Mouse (Mus musculus) embryonic fibroblast, embryonic 13.5 days (primary cell): ENCODE data around the gene Rragd. TPM values are rescaled to one million over a fixed set of nuclear protein-coding genes. Genes with fewer than 3 reads are reported as not detected.

Source experiments
- H3K27ac ChIP-seq: 2 replicates; pipeline ENCODE4 v1.5.1; 2012; ENCODE audit warnings: low read length, control low read depth, inconsistent platforms; ENCODE audit not compliant: insufficient read depth
- H3K4me1 ChIP-seq: 2 replicates; pipeline ENCODE4 v1.6.1; 2011; ENCODE audit warnings: low read length; ENCODE audit not compliant: control insufficient read depth, insufficient read depth
- H3K4me3 ChIP-seq: 2 replicates; pipeline ENCODE4 v1.5.1; 2011; ENCODE audit warnings: mild to moderate bottlenecking, control low read depth, low read length; ENCODE audit not compliant: insufficient read depth
- CTCF ChIP-seq: IDR thresholded peaks from 2 replicates; pipeline ENCODE4 v1.5.1; 2011; ENCODE audit warnings: mild to moderate bottlenecking, control low read depth, low read length, moderate library complexity, borderline replicate concordance; ENCODE audit not compliant: insufficient read depth
- POLR2A ChIP-seq: IDR thresholded peaks from 2 replicates; pipeline ENCODE4 v1.6.1; 2011; ENCODE audit warnings: low read depth, mild to moderate bottlenecking, control low read depth, low read length, moderate library complexity
- polyA plus RNA-seq: library from polyadenylated mRNA; stranded (reverse); fragments of >200 nt; gene quantifications from 2 replicates; pipeline ENCODE4 v1.2.4, GENCODE M21; 2011; ENCODE audit warnings: low read depth; ENCODE audit not compliant: missing spikeins, insufficient read length

The Rragd gene
- polyA plus RNA-seq, 1 experiment = 3.1 TPM

DNA sequence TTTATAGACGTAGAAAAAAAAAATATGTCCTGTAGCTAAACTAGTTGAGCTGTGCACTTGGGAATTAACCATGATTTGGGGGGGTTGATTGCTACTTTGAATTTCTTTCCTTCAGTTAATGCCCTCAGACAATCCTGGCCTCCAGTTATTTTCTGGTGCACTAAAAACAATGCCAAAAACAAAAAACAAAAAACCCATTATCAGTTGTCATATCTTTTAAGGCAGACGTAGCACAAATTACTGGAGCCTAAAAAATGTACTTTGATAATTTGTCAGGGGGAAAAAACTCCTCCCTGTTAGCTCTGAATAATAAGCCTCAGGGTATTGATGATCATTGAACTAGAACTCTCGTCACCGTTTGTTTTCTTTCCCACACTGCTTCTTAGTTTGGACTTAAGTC is 49.2 kb downstream of the Rragd start:
- H3K27ac ChIP-seq = peak overlapping the region; percentile 69; the same call in 1 of the 2 replicates
- H3K4me3 ChIP-seq = peak overlapping the region; percentile 99
- TF ChIP-seq CTCF (no peak), POLR2A (no peak)
- H3K4me1 ChIP-seq = peaks cover 4% of the 10 kb centered on the region; the same call in 1 of the 2 replicates

- Histone ChIP-seq H3K4me1 (peaks cover 4% of the 10 kb centered on the region; the same call in 1 of the 2 replicates), H3K4me3 (no peak overlapping the region), H3K27ac (no peak overlapping the region)
- TF ChIP-seq POLR2A = no peak
- TF ChIP-seq CTCF = no peak
Observed at GRCm38 (mm10) chr4:33033515-33033914, 50.7 kb downstream of the Rragd start.

DNA sequence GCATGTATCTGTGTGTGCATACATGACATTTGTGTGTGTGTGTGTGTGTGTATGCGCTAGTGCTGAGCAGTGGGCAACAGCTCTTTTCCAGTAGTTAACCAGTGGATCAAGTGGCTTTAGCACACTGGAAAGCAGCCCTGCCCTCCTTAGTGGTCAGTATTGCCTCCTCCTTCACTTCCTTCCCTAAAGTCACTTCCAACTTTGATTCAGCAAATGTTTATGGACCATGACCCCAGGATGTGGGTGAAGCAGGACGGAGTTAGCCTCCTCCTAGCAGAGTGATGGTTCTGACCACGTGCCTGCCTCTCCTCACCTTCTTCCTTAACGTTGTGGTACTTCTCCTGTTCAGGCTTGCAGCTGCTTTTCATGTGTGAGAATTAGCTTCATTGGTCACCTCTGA is 57.0 kb downstream of the Rragd start:
- Histone ChIP-seq H3K4me1 (no peaks in the 10 kb centered on the region), H3K4me3 (no peak overlapping the region), H3K27ac (no peak overlapping the region)
- TF ChIP-seq CTCF (no peak), POLR2A (no peak)

- H3K27ac ChIP-seq = no peak overlapping the region
- H3K4me1 ChIP-seq = no peaks in the 10 kb centered on the region
- H3K4me3 ChIP-seq = no peak overlapping the region
- no peak for TF ChIP-seq POLR2A
- TF ChIP-seq CTCF = no peak
Observed at GRCm38 (mm10) chr4:33049601-33050000, 66.8 kb downstream of the Rragd start.

DNA sequence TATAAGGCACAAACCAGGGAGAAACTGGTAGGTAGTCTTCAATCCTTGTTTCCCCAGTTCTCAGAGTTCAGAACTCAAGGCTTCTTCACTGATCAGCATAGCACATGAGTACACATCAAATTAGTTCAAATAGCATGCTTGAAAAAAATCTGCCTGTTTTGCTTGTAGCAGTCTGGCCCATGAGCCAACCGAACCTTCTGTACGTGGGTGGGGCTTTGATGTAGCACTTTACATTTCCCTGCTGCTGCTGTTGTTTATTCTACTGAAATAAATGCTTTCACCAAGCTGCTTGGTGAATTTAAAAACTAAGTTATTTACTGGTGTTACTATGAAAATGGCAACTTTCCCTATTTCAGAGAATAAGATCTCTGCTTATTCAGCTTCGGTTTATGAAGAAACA is 69.2 kb downstream of the Rragd start:
- Histone ChIP-seq H3K27ac (no peak overlapping the region), H3K4me1 (no peaks in the 10 kb centered on the region), H3K4me3 (no peak overlapping the region)
- TF ChIP-seq CTCF = no peak
- TF ChIP-seq POLR2A = no peak

- TF ChIP-seq POLR2A = no peak
- no peak for TF ChIP-seq CTCF
- Histone ChIP-seq H3K4me1 (no peaks in the 10 kb centered on the region), H3K27ac (no peak overlapping the region), H3K4me3 (no peak overlapping the region)
Observed at GRCm38 (mm10) chr4:33052650-33053049, 69.8 kb downstream of the Rragd start.

GRCm38 (mm10) chr4:33054426-33054825 is 71.6 kb downstream of the Rragd start:
- TF ChIP-seq CTCF = no peak
- TF ChIP-seq POLR2A = no peak
- Histone ChIP-seq H3K4me1 (no peaks in the 10 kb centered on the region), H3K27ac (no peak overlapping the region), H3K4me3 (no peak overlapping the region)

GRCm38 (mm10) chr4:33056317-33056716 is 73.5 kb downstream of the Rragd start:
- Histone ChIP-seq H3K4me1 (no peaks in the 10 kb centered on the region), H3K4me3 (no peak overlapping the region), H3K27ac (no peak overlapping the region)
- TF ChIP-seq POLR2A (no peak), CTCF (no peak)

DNA sequence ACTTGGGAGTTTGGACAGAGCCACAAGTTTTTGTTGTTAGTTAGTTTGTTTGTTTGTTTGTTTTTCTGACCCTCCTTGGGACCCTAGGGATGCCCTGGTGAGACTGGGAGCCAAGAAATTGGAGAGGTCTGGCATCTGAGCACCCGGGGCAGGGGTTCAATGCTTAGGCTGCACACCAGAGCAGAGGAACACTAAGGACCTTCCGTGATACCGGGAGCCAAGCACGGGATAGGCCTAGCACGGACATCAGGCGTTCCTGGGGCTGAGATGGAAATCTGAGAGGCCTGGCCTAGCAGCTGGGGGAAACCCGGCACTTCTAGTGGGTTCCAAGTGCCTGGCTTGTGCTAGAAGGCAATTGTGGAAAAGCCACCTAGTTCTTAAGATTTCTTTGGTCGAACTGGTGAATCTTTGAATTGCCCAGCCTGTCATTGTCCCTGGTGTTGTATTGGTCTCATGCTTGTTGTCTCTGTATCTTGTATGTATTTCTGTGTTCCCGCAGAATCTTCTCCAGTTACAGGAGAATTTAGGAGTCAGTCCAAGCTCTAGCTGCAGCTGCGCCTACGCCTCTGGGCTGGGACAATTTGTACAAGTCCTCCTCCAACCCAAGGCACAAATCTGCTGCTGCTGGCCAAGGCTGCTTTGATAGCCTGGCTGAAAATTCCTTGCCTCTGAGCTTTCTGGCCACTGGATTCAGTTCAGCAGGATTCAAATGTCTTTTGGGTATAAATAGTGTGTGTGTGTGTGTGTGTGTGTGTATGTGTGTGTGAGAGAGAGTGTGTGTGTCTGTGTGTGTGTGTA is 75.3 kb downstream of the Rragd start:
- no peak for TF ChIP-seq CTCF
- TF ChIP-seq POLR2A = no peak
- H3K27ac ChIP-seq = 0 out of 2 replicates have a peak overlapping the region, but pooled peaks have one; percentile 39
- H3K4me1 ChIP-seq = no peaks in the 10 kb centered on the region
- no peak overlapping the region for H3K4me3 ChIP-seq

DNA sequence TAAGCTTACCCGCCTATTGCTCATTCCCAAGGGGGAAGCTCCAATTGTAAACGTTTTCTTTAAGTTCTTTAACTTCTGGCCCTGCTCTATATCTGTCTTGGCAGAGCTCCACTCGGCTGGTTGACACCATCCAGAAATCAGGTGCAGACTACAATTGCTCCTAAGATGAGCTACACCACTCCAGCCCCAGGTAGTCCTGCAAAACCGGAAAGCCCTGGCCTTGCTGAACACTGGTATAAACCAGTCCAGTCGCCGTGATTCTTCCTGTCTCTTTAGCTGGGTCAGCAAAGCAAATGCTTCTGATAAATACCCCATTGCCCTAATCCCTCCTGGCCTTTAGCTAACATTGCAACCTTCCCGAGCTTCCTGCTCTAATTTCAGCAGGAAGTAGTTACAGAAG is 78.3 kb downstream of the Rragd start:
- Histone ChIP-seq H3K27ac (no peak overlapping the region), H3K4me1 (0 out of 2 replicates have a peak, but pooled peaks cover 4% of the 10 kb centered on the region), H3K4me3 (no peak overlapping the region)
- no peak for TF ChIP-seq POLR2A
- TF ChIP-seq CTCF = no peak
